8 mouse cellular contexts compared by ENCODE assay signal in genomic region chr1:87028786-87029185, GRCm38 (mm10).
DNase-seq lines count a peak whose midpoint lies in the region; ATAC-seq lines count a peak whose summit lies in the region.
"Had no signal": no experiment of that assay in that cellular context is flagged by ENCODE, and none has a peak within 500 bp of the region (broad histone marks: within the 10 kb centered on the region; RNA-seq: fewer than 3 reads in every experiment).

No protein-coding gene starts in this region.

- ATAC-seq in hematopoietic stem cell, adult 5-6 weeks (replicated peaks in 1 of 2; ENCODE audit: insufficient read depth in 1 of 2, low FRiP score in 2 of 2, low TSS enrichment in 1 of 2, low read depth in 1 of 2, poor library complexity in 2 of 2, severe bottlenecking in 2 of 2), result peak; percentile 64 to 77; a peak in 3 of 4 replicates
- ATAC-seq in inflammation-experienced regulatory T-cells, adult 6 months, result no peak
- no peak; the same call in 1 of the 2 replicates for ATAC-seq in erythroid progenitor cell, adult 5-6 weeks (replicated peaks; ENCODE audit: low FRiP score, poor library complexity, severe bottlenecking)
- ATAC-seq: forebrain, embryonic 13.5 days had no signal

- peak; percentile 42 for DNase-seq in ovary, postnatal 14 days (ENCODE audit: low spot score)
- DNase-seq in ovary, postnatal 10 days (ENCODE audit: low spot score), result no peak
- DNase-seq in cerebellum, adult 8-10 months, result peak; percentile 57
- DNase-seq in thymus, postnatal 10 days (ENCODE audit: low spot score in 2 of 2), result no peak

Comparison
In these comparisons a context has a peak if more than half of its experiments do, and no peak if none do; other contexts are left out.
1. DNase-seq: peak in ovary, postnatal 14 days (single experiment) and cerebellum, adult 8-10 months (single experiment); none in ovary, postnatal 10 days (single experiment) and thymus, postnatal 10 days (0 of 2).
2. ATAC-seq: peak in hematopoietic stem cell, adult 5-6 weeks (2 of 2); none in inflammation-experienced regulatory T-cells, adult 6 months (single experiment) and erythroid progenitor cell, adult 5-6 weeks (single experiment).